Mouse (Mus musculus): ENCODE measurements around the gene Focad. TPM values are rescaled to one million over a fixed set of nuclear protein-coding genes. Genes with fewer than 3 reads are reported as not detected.

Gene Focad
- polyA plus RNA-seq, 1 experiment from 2014 or later: 17.7 TPM

DNA sequence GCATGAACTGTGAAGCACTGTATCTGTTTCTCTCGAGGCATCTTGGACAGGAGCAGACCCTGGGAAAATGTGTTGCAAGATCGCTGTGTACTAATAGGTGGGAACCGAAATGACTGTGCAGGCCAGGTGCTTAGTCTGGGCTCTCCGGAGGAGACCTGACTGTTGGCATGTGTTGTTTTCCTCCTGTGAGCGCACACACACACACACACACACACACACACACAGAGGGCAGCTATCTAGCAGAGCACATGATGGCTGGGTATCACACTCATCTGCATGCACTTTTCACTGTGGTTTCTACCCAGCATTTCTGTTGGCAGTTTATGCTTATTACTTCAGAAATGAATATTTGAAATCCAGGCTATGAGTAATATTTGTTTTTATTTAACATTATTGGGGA is 231.0 kb downstream of the Focad start:
- no peak overlapping the region for H3K27ac ChIP-seq (ENCODE audit: low read depth, low read length)
- no peak overlapping the region for H3K4me2 ChIP-seq (ENCODE audit: low read depth, low read length, severe bottlenecking)
- ATAC-seq (replicated peaks; ENCODE audit: low FRiP score): no peak
- no peaks in the 10 kb centered on the region for H3K27me3 ChIP-seq (ENCODE audit: control insufficient read depth, insufficient read depth, low read length)
- no peaks in the 10 kb centered on the region for H3K9me3 ChIP-seq (ENCODE audit: control insufficient read depth, low read length)
- no peak for DNase-seq (ENCODE audit: low spot score)
- H3K36me3 ChIP-seq (ENCODE audit: control insufficient read depth, insufficient read depth, low read length): no peaks in the 10 kb centered on the region
- H3K4me1 ChIP-seq (replicated peaks; ENCODE audit: control insufficient read depth, insufficient read depth, low read length): no peaks in the 10 kb centered on the region
- no peak overlapping the region for H3K4me3 ChIP-seq (ENCODE audit: low read depth, low read length)
- 88% methylated on average over 5 of the region's 5 CpGs for WGBS
- H3K9ac ChIP-seq (ENCODE audit: low read length): no peak overlapping the region

- DNase-seq (ENCODE audit: low spot score) (no peak), ATAC-seq (replicated peaks; ENCODE audit: low FRiP score) (no peak)
- no peak overlapping the region for H3K27ac ChIP-seq (ENCODE audit: low read depth, low read length)
- no peaks in the 10 kb centered on the region for H3K27me3 ChIP-seq (ENCODE audit: control insufficient read depth, insufficient read depth, low read length)
- 89% methylated on average over 4 of the region's 4 CpGs for WGBS
- H3K36me3 ChIP-seq (ENCODE audit: control insufficient read depth, insufficient read depth, low read length): no peaks in the 10 kb centered on the region
- no peaks in the 10 kb centered on the region for H3K9me3 ChIP-seq (ENCODE audit: control insufficient read depth, low read length)
- H3K9ac ChIP-seq (ENCODE audit: low read length): no peak overlapping the region
- peaks cover 5% of the 10 kb centered on the region; the same call in 1 of the 2 replicates for H3K4me1 ChIP-seq (replicated peaks; ENCODE audit: control insufficient read depth, insufficient read depth, low read length)
- H3K4me2 ChIP-seq (ENCODE audit: low read depth, low read length, severe bottlenecking): no peak overlapping the region
- no peak overlapping the region for H3K4me3 ChIP-seq (ENCODE audit: low read depth, low read length)
Observed at GRCm38 (mm10) chr4:88334533-88334932, 240.1 kb downstream of the Focad start.

GRCm38 (mm10) chr4:88336753-88337152 is 242.3 kb downstream of the Focad start:
- DNase-seq (ENCODE audit: low spot score) (no peak), ATAC-seq (replicated peaks; ENCODE audit: low FRiP score) (no peak; the same call in 1 of the 2 replicates)
- Histone ChIP-seq H3K4me2 (ENCODE audit: low read depth, low read length, severe bottlenecking) (no peak overlapping the region), H3K9me3 (ENCODE audit: control insufficient read depth, low read length) (no peaks in the 10 kb centered on the region), H3K4me1 (replicated peaks; ENCODE audit: control insufficient read depth, insufficient read depth, low read length) (peaks cover 5% of the 10 kb centered on the region; the same call in 1 of the 2 replicates), H3K4me3 (ENCODE audit: low read depth, low read length) (no peak overlapping the region), H3K27ac (ENCODE audit: low read depth, low read length) (no peak overlapping the region), H3K27me3 (ENCODE audit: control insufficient read depth, insufficient read depth, low read length) (no peaks in the 10 kb centered on the region), H3K36me3 (ENCODE audit: control insufficient read depth, insufficient read depth, low read length) (no peaks in the 10 kb centered on the region), H3K9ac (ENCODE audit: low read length) (no peak overlapping the region)
- 20% methylated on average over 2 of the region's 2 CpGs for WGBS

DNA sequence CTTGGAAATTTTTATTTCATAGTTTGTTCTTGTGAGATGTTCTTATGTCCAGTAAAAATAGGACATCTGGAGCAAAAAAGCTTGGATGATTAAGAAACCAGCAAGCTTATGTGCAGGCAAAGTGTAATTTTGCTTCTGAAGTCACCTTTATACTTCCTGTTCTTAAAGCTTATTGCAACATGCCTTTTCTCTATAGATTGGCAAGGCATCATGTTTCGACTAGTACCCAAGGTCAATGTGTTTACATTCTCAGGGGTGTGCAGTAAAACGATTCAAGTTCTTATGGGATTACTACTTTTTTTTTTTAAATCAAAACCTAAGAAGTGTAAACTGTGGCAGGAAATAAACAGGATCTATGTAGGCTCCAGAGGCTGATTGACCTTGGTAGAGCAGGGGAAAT is 242.9 kb downstream of the Focad start:
- no peaks in the 10 kb centered on the region for H3K9me3 ChIP-seq (ENCODE audit: control insufficient read depth, low read length)
- H3K9ac ChIP-seq (ENCODE audit: low read length): no peak overlapping the region
- H3K36me3 ChIP-seq (ENCODE audit: control insufficient read depth, insufficient read depth, low read length): no peaks in the 10 kb centered on the region
- no peak overlapping the region for H3K4me3 ChIP-seq (ENCODE audit: low read depth, low read length)
- WGBS: 82% methylated on average over 2 of the region's 2 CpGs
- H3K27ac ChIP-seq (ENCODE audit: low read depth, low read length): peak overlapping the region; percentile 2; the same call in 1 of the 2 replicates
- no peak for ATAC-seq (replicated peaks; ENCODE audit: low FRiP score)
- peaks cover 5% of the 10 kb centered on the region; the same call in 1 of the 2 replicates for H3K4me1 ChIP-seq (replicated peaks; ENCODE audit: control insufficient read depth, insufficient read depth, low read length)
- no peak for DNase-seq (ENCODE audit: low spot score)
- H3K27me3 ChIP-seq (ENCODE audit: control insufficient read depth, insufficient read depth, low read length): no peaks in the 10 kb centered on the region
- no peak overlapping the region for H3K4me2 ChIP-seq (ENCODE audit: low read depth, low read length, severe bottlenecking)

- Histone ChIP-seq H3K36me3 (ENCODE audit: control insufficient read depth, insufficient read depth, low read length) (no peaks in the 10 kb centered on the region), H3K9ac (ENCODE audit: low read length) (no peak overlapping the region), H3K27me3 (ENCODE audit: control insufficient read depth, insufficient read depth, low read length) (no peaks in the 10 kb centered on the region), H3K9me3 (ENCODE audit: control insufficient read depth, low read length) (no peaks in the 10 kb centered on the region), H3K4me2 (ENCODE audit: low read depth, low read length, severe bottlenecking) (no peak overlapping the region), H3K4me1 (replicated peaks; ENCODE audit: control insufficient read depth, insufficient read depth, low read length) (peaks cover 5% of the 10 kb centered on the region; the same call in 1 of the 2 replicates), H3K4me3 (ENCODE audit: low read depth, low read length) (no peak overlapping the region), H3K27ac (ENCODE audit: low read depth, low read length) (peak overlapping the region; percentile 8; the same call in 1 of the 2 replicates)
- WGBS: 35% methylated on average over 5 of the region's 5 CpGs
- ATAC-seq (replicated peaks; ENCODE audit: low FRiP score) (peak; percentile 78), DNase-seq (ENCODE audit: low spot score) (no peak)
Observed at GRCm38 (mm10) chr4:88338130-88338529, 243.7 kb downstream of the Focad start.

DNA sequence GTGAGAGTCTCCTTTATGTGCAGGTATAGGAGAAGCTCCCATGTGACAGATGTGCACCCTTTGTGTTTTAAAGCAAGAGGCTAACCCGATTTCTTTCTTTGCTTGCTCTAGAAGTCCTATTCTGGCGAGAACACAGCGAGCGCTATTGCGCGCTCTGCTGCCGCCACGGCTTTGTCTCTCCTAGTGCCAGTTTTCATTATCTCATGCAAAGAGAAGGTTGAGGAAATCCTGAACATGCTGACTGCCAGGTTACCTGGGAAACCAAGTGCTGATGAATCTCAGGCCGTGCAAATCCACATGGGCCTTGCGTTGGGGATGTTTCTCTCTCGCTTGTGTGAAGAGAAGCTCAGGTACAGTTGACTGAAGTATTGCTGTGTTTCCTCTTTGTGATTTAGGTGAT is 250.0 kb downstream of the Focad start:
- no peak for DNase-seq (ENCODE audit: low spot score)

DNA sequence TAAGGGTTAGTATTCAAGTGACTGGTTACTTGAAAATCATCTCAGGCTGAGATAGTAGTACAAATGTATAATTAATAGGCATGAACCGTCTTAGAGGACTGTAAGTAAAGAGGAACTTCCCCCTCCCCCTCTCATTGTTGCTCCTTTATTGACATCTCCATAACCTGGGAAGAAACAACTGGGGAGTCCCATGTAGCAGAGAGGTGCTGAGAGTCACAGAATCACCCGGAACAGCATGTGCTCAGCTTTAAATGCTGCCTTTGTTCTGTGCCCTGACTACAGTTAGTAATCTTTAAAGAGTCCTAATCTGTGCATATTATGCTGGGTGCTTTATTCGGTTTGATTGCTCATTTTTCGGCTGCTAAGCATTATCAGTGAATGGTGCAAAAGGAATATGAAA is 250.6 kb downstream of the Focad start:
- H3K4me1 ChIP-seq (replicated peaks; ENCODE audit: control insufficient read depth, insufficient read depth, low read length): no peaks in the 10 kb centered on the region
- no peak overlapping the region for H3K4me3 ChIP-seq (ENCODE audit: low read depth, low read length)
- no peaks in the 10 kb centered on the region for H3K27me3 ChIP-seq (ENCODE audit: control insufficient read depth, insufficient read depth, low read length)
- ATAC-seq (replicated peaks; ENCODE audit: low FRiP score) (no peak), DNase-seq (ENCODE audit: low spot score) (no peak)
- H3K4me2 ChIP-seq (ENCODE audit: low read depth, low read length, severe bottlenecking): no peak overlapping the region
- H3K36me3 ChIP-seq (ENCODE audit: control insufficient read depth, insufficient read depth, low read length): no peaks in the 10 kb centered on the region
- H3K27ac ChIP-seq (ENCODE audit: low read depth, low read length): no peak overlapping the region
- WGBS: 68% methylated on average over 4 of the region's 4 CpGs
- no peak overlapping the region for H3K9ac ChIP-seq (ENCODE audit: low read length)
- no peaks in the 10 kb centered on the region for H3K9me3 ChIP-seq (ENCODE audit: control insufficient read depth, low read length)

More for the DNA sequence above, 250.0 kb downstream of the Focad start:
- Histone ChIP-seq H3K27ac (ENCODE audit: low read depth, low read length) (no peak overlapping the region), H3K4me3 (ENCODE audit: low read depth, low read length) (no peak overlapping the region), H3K36me3 (ENCODE audit: control insufficient read depth, insufficient read depth, low read length) (no peaks in the 10 kb centered on the region), H3K27me3 (ENCODE audit: control insufficient read depth, insufficient read depth, low read length) (no peaks in the 10 kb centered on the region), H3K4me2 (ENCODE audit: low read depth, low read length, severe bottlenecking) (no peak overlapping the region), H3K9ac (ENCODE audit: low read length) (no peak overlapping the region), H3K4me1 (replicated peaks; ENCODE audit: control insufficient read depth, insufficient read depth, low read length) (no peaks in the 10 kb centered on the region), H3K9me3 (ENCODE audit: control insufficient read depth, low read length) (no peaks in the 10 kb centered on the region)
- WGBS: 83% methylated on average over 11 of the region's 11 CpGs
- no peak for ATAC-seq (replicated peaks; ENCODE audit: low FRiP score)

DNA sequence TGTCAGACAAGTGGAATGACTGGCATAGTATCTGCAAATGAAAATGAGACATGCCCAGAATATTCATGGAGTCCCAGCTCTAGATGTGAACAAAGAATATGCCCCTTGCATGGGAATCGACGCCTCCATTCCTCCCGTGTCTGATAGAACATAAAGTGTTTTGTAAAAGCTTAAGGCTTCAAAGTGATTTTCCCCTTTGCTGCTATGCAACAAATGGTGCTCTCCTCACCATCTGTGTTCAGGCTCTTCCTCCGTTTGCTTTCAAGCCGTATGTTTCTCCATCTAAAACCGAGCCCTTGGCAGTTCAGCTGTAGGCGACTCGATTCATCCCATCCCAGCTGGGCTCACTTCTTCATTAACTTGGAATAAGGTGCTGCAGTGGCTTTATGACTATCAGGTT is 251.5 kb downstream of the Focad start:
- Histone ChIP-seq H3K9me3 (ENCODE audit: control insufficient read depth, low read length) (no peaks in the 10 kb centered on the region), H3K36me3 (ENCODE audit: control insufficient read depth, insufficient read depth, low read length) (no peaks in the 10 kb centered on the region), H3K4me1 (replicated peaks; ENCODE audit: control insufficient read depth, insufficient read depth, low read length) (no peaks in the 10 kb centered on the region), H3K4me2 (ENCODE audit: low read depth, low read length, severe bottlenecking) (no peak overlapping the region), H3K27me3 (ENCODE audit: control insufficient read depth, insufficient read depth, low read length) (no peaks in the 10 kb centered on the region), H3K9ac (ENCODE audit: low read length) (no peak overlapping the region), H3K27ac (ENCODE audit: low read depth, low read length) (no peak overlapping the region), H3K4me3 (ENCODE audit: low read depth, low read length) (no peak overlapping the region)
- ATAC-seq (replicated peaks; ENCODE audit: low FRiP score): no peak
- DNase-seq (ENCODE audit: low spot score): no peak
- WGBS: 88% methylated on average over 8 of the region's 8 CpGs

DNA sequence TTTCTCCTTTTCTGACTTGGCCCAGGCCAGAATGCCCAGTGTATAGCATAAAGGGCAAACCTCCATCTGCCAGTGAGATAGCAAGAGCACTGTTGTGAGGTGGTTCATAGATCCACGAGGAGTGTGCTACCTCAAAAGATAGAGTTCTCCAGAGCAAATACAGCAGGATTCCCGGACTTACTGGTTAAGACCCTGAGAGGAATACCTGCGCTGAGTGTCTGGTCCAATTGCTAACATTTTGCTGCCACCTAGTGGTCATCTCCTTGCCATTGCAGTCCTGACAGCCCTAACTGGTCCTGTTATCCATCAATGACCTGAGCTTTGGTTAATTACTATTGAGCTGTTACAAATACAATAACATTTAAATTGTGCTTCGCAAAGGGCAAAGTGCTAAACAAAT is 256.5 kb downstream of the Focad start:
- no peak overlapping the region for H3K27ac ChIP-seq (ENCODE audit: low read depth, low read length)
- no peaks in the 10 kb centered on the region for H3K9me3 ChIP-seq (ENCODE audit: control insufficient read depth, low read length)
- no peaks in the 10 kb centered on the region for H3K4me1 ChIP-seq (replicated peaks; ENCODE audit: control insufficient read depth, insufficient read depth, low read length)
- peak; percentile 82 for DNase-seq (ENCODE audit: low spot score)
- 5% methylated on average over 4 of the region's 4 CpGs for WGBS
- no peaks in the 10 kb centered on the region for H3K27me3 ChIP-seq (ENCODE audit: control insufficient read depth, insufficient read depth, low read length)
- no peaks in the 10 kb centered on the region for H3K36me3 ChIP-seq (ENCODE audit: control insufficient read depth, insufficient read depth, low read length)
- no peak overlapping the region for H3K4me2 ChIP-seq (ENCODE audit: low read depth, low read length, severe bottlenecking)
- no peak overlapping the region for H3K4me3 ChIP-seq (ENCODE audit: low read depth, low read length)
- peak; percentile 85 for ATAC-seq (replicated peaks; ENCODE audit: low FRiP score)
- no peak overlapping the region for H3K9ac ChIP-seq (ENCODE audit: low read length)

Data from forebrain, embryonic 11.5 days (tissue).